Mouse (Mus musculus): ENCODE measurements around the gene Gm5678.

The Gm5678 gene

GRCm38 (mm10) chr16:93627761-93628400 is at the start of gene Gm5678:
Gm5678 (plus strand) TSS chr16:93628097.
- DNase-seq, result no peak

GRCm38 (mm10) chr16:93578346-93579005 is 49.4 kb upstream of the Gm5678 start:
- DNase-seq, result no peak

- no peak for DNase-seq
Observed at GRCm38 (mm10) chr16:93581125-93581524, 46.8 kb upstream of the Gm5678 start.

GRCm38 (mm10) chr16:93584976-93585702 is 42.8 kb upstream of the Gm5678 start:
- no peak for DNase-seq

- no peak for DNase-seq
Observed at GRCm38 (mm10) chr16:93585703-93586205, 42.1 kb upstream of the Gm5678 start.

GRCm38 (mm10) chr16:93586382-93586781 is 41.5 kb upstream of the Gm5678 start:
- DNase-seq, result no peak

- no peak for DNase-seq
Observed at GRCm38 (mm10) chr16:93588281-93588680, 39.6 kb upstream of the Gm5678 start.

GRCm38 (mm10) chr16:93590915-93591314 is 37.0 kb upstream of the Gm5678 start:
- DNase-seq, result no peak

- DNase-seq, result no peak
Observed at GRCm38 (mm10) chr16:93591450-93592430, 36.2 kb upstream of the Gm5678 start.

GRCm38 (mm10) chr16:93592711-93593110 is 35.2 kb upstream of the Gm5678 start:
- no peak for DNase-seq

- DNase-seq, result no peak
Observed at GRCm38 (mm10) chr16:93593406-93593805, 34.5 kb upstream of the Gm5678 start.

GRCm38 (mm10) chr16:93594448-93594847 is 33.4 kb upstream of the Gm5678 start:
- no peak for DNase-seq

GRCm38 (mm10) chr16:93595766-93596165 is 32.1 kb upstream of the Gm5678 start:
- no peak for DNase-seq

- DNase-seq, result no peak
Observed at GRCm38 (mm10) chr16:93596807-93597206, 31.1 kb upstream of the Gm5678 start.

GRCm38 (mm10) chr16:93597551-93597950 is 30.3 kb upstream of the Gm5678 start:
- DNase-seq, result no peak

- DNase-seq, result no peak
Observed at GRCm38 (mm10) chr16:93599461-93599860, 28.4 kb upstream of the Gm5678 start.

- DNase-seq, result peak; percentile 95
Observed at GRCm38 (mm10) chr16:93603439-93604212, 24.3 kb upstream of the Gm5678 start, which contains the start of gene Setd4. Setd4 (minus strand) TSS chr16:93604063.

- DNase-seq, result peak; percentile 33
Observed at GRCm38 (mm10) chr16:93604481-93604969, 23.4 kb upstream of the Gm5678 start.

GRCm38 (mm10) chr16:93605553-93605952 is 22.3 kb upstream of the Gm5678 start, which contains the start of gene Cbr1:
Cbr1 (plus strand) TSS chr16:93605853.
- DNase-seq, result no peak

GRCm38 (mm10) chr16:93606146-93606545 is 21.8 kb upstream of the Gm5678 start:
- DNase-seq, result no peak

GRCm38 (mm10) chr16:93607669-93608101 is 20.2 kb upstream of the Gm5678 start:
- DNase-seq, result peak; percentile 78

Measured in cerebellum, adult 11 months (tissue).